Mouse (Mus musculus): Measurements from ENCODE around the gene Stat2. TPM values are rescaled to one million over a fixed set of nuclear protein-coding genes. Genes with fewer than 3 reads are reported as not detected.

Gene Stat2
- polyA plus RNA-seq (2015; fragmentation: Nextera tagmentation; extraction: Ambion mirVana) = 21.4 and 22.6 TPM in 2 replicates

DNA sequence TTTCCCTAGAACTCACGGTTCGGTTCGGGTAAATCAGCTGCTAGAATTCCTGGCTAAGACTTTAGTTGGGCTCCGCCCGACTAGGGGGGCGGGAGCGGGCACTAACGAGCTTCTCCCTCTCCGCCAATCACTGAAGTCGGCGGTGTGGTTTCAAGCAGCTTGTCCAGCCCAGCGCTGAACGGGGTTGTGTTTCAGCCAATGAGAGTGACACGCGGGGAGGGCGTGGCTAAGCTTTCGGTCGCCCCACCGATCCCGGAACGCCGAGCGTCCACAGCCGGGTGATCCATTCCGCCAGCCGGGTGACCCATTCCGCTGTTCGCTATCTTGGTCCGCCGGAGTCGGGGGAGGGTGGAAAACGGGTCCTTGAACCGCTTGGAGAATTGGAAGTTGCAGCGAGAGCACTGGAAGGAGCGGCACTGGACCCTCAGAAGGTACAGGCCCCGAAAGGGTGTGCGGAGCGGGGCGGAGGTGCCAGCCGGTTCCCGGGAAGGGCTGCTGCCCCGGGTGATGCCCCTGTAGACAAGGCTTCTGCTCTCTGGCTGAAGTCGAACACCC lies at the start of gene Stat2:
TSS of gene Stat2 (plus strand) at position 273 of the 555 bp plus-strand sequence.
- peaks cover 5% of the 10 kb centered on the region; the same call in 1 of the 2 replicates for H3K4me1 ChIP-seq (replicated peaks)
- no peaks in the 10 kb centered on the region for H3K27me3 ChIP-seq
- H3K9me3 ChIP-seq = no peaks in the 10 kb centered on the region
- peak within 1 kb of the TSS; percentile 62 for H3K4me2 ChIP-seq
- ATAC-seq (ENCODE audit: low FRiP score) = peak; percentile 98
- WGBS = under 1% methylated on average over 43 of the region's 43 CpGs
- H3K27ac ChIP-seq = peak within 1 kb of the TSS; percentile 92
- no peaks in the 10 kb centered on the region for H3K36me3 ChIP-seq
- H3K4me3 ChIP-seq = peak within 1 kb of the TSS; percentile 78
- H3K9ac ChIP-seq = peak within 1 kb of the TSS; percentile 85

GRCm38 (mm10) chr10:128221533-128222286 lies 48.6 kb upstream of the Stat2 start:
- Histone ChIP-seq H3K4me1 (replicated peaks) (no peaks in the 10 kb centered on the region), H3K27me3 (no peaks in the 10 kb centered on the region), H3K4me3 (no peak overlapping the region), H3K9ac (no peak overlapping the region), H3K9me3 (no peaks in the 10 kb centered on the region), H3K27ac (no peak overlapping the region), H3K4me2 (no peak overlapping the region), H3K36me3 (no peaks in the 10 kb centered on the region)
- WGBS = 64% methylated on average over 16 of the region's 16 CpGs
- ATAC-seq (ENCODE audit: low FRiP score) = no peak

DNA sequence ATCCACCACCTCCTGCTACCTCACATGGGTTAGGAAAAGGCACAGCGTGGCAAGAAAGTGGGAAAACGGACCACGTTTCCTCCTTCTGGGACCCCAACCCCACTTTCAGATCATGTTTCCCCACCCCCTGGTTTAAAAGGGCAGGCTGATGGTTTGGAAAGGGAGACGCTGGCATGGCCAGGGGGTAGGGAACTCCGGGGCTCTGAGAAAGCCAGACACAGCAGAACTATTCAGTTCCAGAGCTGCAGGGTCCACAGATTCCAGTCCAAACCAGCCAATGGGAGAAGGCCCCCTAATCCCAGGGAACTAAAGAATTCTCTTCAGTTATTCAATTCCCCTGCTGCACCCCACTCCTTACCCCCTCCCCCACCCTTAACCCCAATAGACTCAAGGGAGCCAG lies 45.3 kb upstream of the Stat2 start:
- 60% methylated on average over 5 of the region's 5 CpGs for WGBS
- Histone ChIP-seq H3K9me3 (no peaks in the 10 kb centered on the region), H3K27me3 (no peaks in the 10 kb centered on the region), H3K27ac (no peak overlapping the region), H3K4me3 (no peak overlapping the region), H3K4me2 (no peak overlapping the region), H3K36me3 (no peaks in the 10 kb centered on the region), H3K9ac (no peak overlapping the region), H3K4me1 (replicated peaks) (no peaks in the 10 kb centered on the region)
- ATAC-seq (ENCODE audit: low FRiP score) = no peak

GRCm38 (mm10) chr10:128225538-128225937 lies 44.8 kb upstream of the Stat2 start, which contains the start of gene Mip:
Gene Mip (plus strand): TSS chr10:128225838.
- no peak for ATAC-seq (ENCODE audit: low FRiP score)
- Histone ChIP-seq H3K9me3 (no peaks in the 10 kb centered on the region), H3K4me1 (replicated peaks) (no peaks in the 10 kb centered on the region), H3K27me3 (no peaks in the 10 kb centered on the region), H3K27ac (no peak within 1 kb of the TSS), H3K9ac (no peak within 1 kb of the TSS), H3K4me2 (no peak within 1 kb of the TSS), H3K36me3 (no peaks in the 10 kb centered on the region), H3K4me3 (no peak within 1 kb of the TSS)
- 54% methylated on average over 4 of the region's 4 CpGs for WGBS

DNA sequence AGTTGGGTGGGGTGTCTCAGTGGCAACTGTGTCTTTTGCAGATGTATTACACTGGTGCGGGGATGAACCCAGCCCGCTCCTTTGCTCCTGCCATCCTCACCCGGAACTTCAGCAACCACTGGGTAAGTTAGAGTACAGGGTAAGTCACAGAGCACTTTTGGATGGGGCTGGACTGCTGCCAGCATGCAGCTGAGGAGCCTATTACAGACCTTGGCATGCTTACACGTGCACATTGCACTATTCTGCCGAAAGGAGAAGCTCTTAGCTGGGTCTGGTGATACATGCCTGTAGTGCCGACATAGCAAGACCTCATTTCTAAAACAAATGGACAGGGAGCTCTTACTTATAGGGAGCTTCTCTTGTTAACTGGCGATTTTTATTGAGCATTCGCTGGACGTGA lies 42.8 kb upstream of the Stat2 start:
- Histone ChIP-seq H3K9me3 (no peaks in the 10 kb centered on the region), H3K36me3 (no peaks in the 10 kb centered on the region), H3K9ac (no peak overlapping the region), H3K27ac (no peak overlapping the region), H3K4me2 (no peak overlapping the region), H3K4me3 (no peak overlapping the region), H3K27me3 (no peaks in the 10 kb centered on the region), H3K4me1 (replicated peaks) (0 out of 2 replicates have a peak, but pooled peaks cover 5% of the 10 kb centered on the region)
- no peak for ATAC-seq (ENCODE audit: low FRiP score)
- 88% methylated on average over 9 of the region's 9 CpGs for WGBS

DNA sequence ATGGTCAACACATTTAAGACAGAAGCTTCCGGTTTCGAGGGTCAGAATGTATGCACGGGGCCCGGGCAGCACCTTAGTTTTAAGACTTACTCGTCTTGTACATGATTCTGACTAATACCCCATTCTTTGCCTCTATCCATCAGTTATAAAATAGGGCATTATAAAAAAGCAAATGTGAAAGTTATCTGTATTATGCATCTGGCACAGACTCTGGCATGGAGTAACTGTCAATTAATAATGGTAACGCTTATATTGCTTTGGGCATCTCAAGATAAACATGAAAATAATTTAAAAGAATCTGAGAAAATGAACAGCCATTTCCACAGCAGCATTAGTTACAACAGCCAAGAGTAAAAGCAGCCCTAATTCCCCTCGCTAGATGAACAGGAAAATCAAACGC lies 42.4 kb upstream of the Stat2 start:
- Histone ChIP-seq H3K36me3 (no peaks in the 10 kb centered on the region), H3K4me3 (no peak overlapping the region), H3K4me1 (replicated peaks) (peaks cover 8% of the 10 kb centered on the region; the same call in 1 of the 2 replicates), H3K4me2 (no peak overlapping the region), H3K27ac (no peak overlapping the region), H3K9me3 (no peaks in the 10 kb centered on the region), H3K27me3 (no peaks in the 10 kb centered on the region), H3K9ac (no peak overlapping the region)
- no peak for ATAC-seq (ENCODE audit: low FRiP score)
- 92% methylated on average over 8 of the region's 8 CpGs for WGBS

- Histone ChIP-seq H3K9ac (no peak overlapping the region), H3K36me3 (no peaks in the 10 kb centered on the region), H3K27ac (no peak overlapping the region), H3K4me1 (replicated peaks) (peaks cover 9% of the 10 kb centered on the region; the same call in 1 of the 2 replicates), H3K9me3 (no peaks in the 10 kb centered on the region), H3K4me2 (no peak overlapping the region), H3K4me3 (no peak overlapping the region), H3K27me3 (no peaks in the 10 kb centered on the region)
- 84% methylated on average over 12 of the region's 12 CpGs for WGBS
- no peak for ATAC-seq (ENCODE audit: low FRiP score)
Measured at GRCm38 (mm10) chr10:128230582-128230981, 39.8 kb upstream of the Stat2 start.

DNA sequence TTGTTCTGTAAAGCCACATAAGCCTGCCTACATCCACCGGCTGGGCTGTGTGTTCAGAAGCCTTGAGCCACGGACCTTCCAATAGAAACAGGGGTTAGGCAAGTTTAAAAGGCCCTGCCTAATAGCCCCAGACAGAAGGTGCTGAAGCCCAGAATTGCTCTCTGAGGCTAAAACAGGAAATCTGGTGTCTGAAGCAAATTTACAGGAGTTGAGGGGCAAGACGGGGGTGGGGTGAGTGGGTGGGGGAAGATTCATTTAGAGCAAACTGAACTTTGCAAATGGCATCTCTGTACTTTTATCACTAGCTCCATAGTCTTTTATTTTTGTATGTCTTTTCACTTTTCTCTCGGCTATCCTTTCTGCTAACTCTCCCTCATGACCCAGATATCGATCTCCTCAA lies 39.2 kb upstream of the Stat2 start:
- no peak for ATAC-seq (ENCODE audit: low FRiP score)
- H3K36me3 ChIP-seq = no peaks in the 10 kb centered on the region
- no peak overlapping the region for H3K27ac ChIP-seq
- WGBS = 21% methylated on average over 5 of the region's 5 CpGs
- H3K4me3 ChIP-seq = peak overlapping the region; percentile 69
- peaks cover 9% of the 10 kb centered on the region; the same call in 1 of the 2 replicates for H3K4me1 ChIP-seq (replicated peaks)
- H3K9ac ChIP-seq = peak overlapping the region; percentile 82; the same call in 1 of the 2 replicates
- H3K9me3 ChIP-seq = no peaks in the 10 kb centered on the region
- H3K27me3 ChIP-seq = no peaks in the 10 kb centered on the region
- H3K4me2 ChIP-seq = peak overlapping the region; percentile 63

DNA sequence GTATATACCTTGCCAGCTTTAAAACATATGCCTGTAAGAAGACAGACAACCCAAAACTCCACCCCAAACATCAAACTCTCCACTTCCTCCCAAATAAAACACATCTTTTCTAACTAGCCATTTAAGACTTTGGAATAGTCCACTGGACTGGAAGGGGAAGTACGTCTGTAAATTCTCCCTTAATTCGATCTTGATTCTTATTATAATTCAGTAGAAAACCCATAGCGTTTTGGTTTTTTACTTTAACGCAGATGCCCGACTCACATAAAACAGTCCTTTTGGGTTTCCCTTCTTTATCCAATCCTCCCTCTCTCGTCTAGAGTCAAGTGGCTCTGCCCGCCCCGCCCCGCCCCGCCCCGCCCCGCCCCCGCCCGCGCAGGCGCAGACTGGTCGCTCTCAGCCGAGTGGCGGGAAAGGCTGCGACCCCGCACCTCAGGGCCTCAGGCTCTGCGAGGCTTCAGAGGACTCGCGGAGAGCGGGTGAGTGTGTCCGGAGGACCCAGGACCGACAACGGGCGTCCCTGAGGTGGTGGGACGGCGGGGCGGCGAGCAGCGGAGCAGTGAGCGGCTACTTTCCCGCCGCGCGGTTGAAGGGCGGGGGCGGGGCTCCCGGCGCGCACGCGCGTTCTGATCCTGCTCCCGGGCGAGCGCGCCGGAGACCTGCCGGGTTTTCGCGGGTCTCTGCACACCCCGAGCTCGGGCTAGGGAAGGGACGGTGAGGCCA lies 38.5 kb upstream of the Stat2 start, which contains the start of gene Timeless:
TSS of gene Timeless (plus strand) at position 369 of the 723 bp plus-strand sequence.
- Histone ChIP-seq H3K4me3 (peak within 1 kb of the TSS; percentile 69), H3K36me3 (no peaks in the 10 kb centered on the region), H3K9ac (peak within 1 kb of the TSS; percentile 82), H3K9me3 (no peaks in the 10 kb centered on the region), H3K27ac (peak within 1 kb of the TSS; percentile 91), H3K4me1 (replicated peaks) (peaks cover 9% of the 10 kb centered on the region; the same call in 1 of the 2 replicates), H3K27me3 (no peaks in the 10 kb centered on the region), H3K4me2 (peak within 1 kb of the TSS; percentile 63)
- peak; percentile 93 for ATAC-seq (ENCODE audit: low FRiP score)
- WGBS = under 1% methylated on average over 52 of the region's 58 CpGs

DNA sequence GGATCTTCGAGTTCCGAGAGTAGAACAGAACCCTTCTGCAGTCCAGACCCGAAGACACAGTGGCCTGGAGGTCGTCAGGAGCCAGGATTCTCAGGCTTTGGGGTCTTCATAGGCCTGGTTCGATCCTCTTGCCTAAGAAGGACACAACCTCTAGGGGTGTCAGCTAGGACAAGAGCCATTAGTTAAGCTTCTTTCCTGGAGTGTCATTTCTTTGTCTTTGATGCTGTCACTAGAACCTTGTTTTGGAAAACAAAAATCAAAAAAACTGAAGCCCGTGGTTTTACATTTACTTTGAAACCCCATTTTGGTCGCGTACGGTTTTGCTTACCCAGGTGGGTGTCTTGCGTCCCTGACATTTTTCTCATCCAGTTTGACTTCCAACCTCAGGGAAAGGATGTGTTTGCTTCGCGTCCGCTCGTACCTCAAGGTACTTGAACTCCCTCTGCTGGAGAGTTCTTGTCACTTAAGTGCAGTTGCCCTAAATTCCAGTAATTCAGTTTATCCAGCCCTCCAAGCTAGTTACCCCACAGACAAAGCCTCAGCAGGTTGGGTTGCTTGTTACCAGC lies 37.9 kb upstream of the Stat2 start:
- H3K4me2 ChIP-seq = peak overlapping the region; percentile 63
- no peaks in the 10 kb centered on the region for H3K9me3 ChIP-seq
- peak overlapping the region; percentile 82 for H3K9ac ChIP-seq
- 0% methylated on average over 14 of the region's 14 CpGs for WGBS
- peak overlapping the region; percentile 91 for H3K27ac ChIP-seq
- no peaks in the 10 kb centered on the region for H3K36me3 ChIP-seq
- H3K4me1 ChIP-seq (replicated peaks) = peaks cover 9% of the 10 kb centered on the region; the same call in 1 of the 2 replicates
- peak overlapping the region; percentile 69 for H3K4me3 ChIP-seq
- H3K27me3 ChIP-seq = no peaks in the 10 kb centered on the region
- ATAC-seq (ENCODE audit: low FRiP score) = peak; percentile 18

DNA sequence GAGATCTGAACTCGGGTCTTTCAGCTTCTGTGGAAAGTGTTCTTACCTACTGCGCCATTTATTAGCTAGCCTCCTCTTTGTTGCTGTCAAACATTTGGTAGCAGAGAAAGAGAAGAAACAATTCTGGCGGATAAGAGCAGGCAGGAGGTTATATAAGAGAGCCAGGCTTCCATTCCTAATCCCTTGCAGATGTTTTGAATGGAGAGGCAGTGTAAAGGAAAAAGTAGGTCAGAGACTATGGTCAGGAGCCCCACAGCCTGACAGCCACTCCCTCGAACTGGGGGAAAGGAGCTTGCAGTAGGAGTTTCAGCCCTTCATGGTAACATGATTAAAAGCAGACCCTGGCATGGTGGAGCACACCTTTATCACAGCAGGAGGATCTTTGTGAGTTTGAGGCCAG lies 34.0 kb upstream of the Stat2 start:
- no peak overlapping the region for H3K9ac ChIP-seq
- H3K27me3 ChIP-seq = no peaks in the 10 kb centered on the region
- H3K36me3 ChIP-seq = peaks cover 13% of the 10 kb centered on the region
- H3K4me3 ChIP-seq = no peak overlapping the region
- H3K9me3 ChIP-seq = no peaks in the 10 kb centered on the region
- peaks cover 9% of the 10 kb centered on the region; the same call in 1 of the 2 replicates for H3K4me1 ChIP-seq (replicated peaks)
- H3K4me2 ChIP-seq = no peak overlapping the region
- ATAC-seq (ENCODE audit: low FRiP score) = no peak
- 77% methylated on average over 4 of the region's 4 CpGs for WGBS
- H3K27ac ChIP-seq = no peak overlapping the region
